Mouse (Mus musculus) cerebellum, adult 2 months (tissue): ENCODE results near the gene Tmem179. TPM values are rescaled to one million over a fixed set of nuclear protein-coding genes. Genes with fewer than 3 reads are reported as not detected.

Experiments
- DNase-seq, 2 experiments: peaks; one replicate each; pipeline ENCODE4 v3.0.0; 2021
- H3K27ac ChIP-seq: fragments of 200-500 bp; 2 replicates; pipeline ENCODE4 v1.5.1; 2012; ENCODE audit warnings: low read length, control low read depth, inconsistent platforms; ENCODE audit not compliant: insufficient read depth
- H3K27me3 ChIP-seq: fragments of 200-500 bp; 2 replicates; pipeline ENCODE4 v1.6.1; 2012; ENCODE audit warnings: inconsistent platforms, mild to moderate bottlenecking, low read length, moderate library complexity; ENCODE audit not compliant: control insufficient read depth, insufficient read depth
- H3K4me1 ChIP-seq: fragments of 200-500 bp; 2 replicates; pipeline ENCODE4 v1.6.1; 2011; ENCODE audit warnings: low read length; ENCODE audit not compliant: control insufficient read depth, insufficient read depth
- H3K4me3 ChIP-seq: fragments of 200-500 bp; replicated peaks from 2 replicates; pipeline ENCODE3; 2011; ENCODE audit warnings: mild to moderate bottlenecking, low read depth, low read length, control low read depth; ENCODE audit not compliant: insufficient read depth
- CTCF ChIP-seq: fragments of 200-500 bp; IDR thresholded peaks from 2 replicates; pipeline ENCODE4 v1.5.1; 2011; ENCODE audit warnings: low read depth, mild to moderate bottlenecking, control low read depth, low read length, moderate library complexity, borderline replicate concordance; ENCODE audit not compliant: insufficient read depth
- POLR2A ChIP-seq: fragments of 200-500 bp; IDR thresholded peaks from 2 replicates; pipeline ENCODE4 v1.6.1; 2011; ENCODE audit warnings: low read length, control low read depth, borderline replicate concordance; ENCODE audit not compliant: insufficient read depth
- WGBS: fragments of 180-500 bp; shearing (Covaris S2); methylation state at CpG from one replicate; pipeline ENCODE4 v1.1.7; 2018; 5-methylcytosine and 5-hydroxymethylcytosine counted together
- polyA plus RNA-seq: library from polyadenylated mRNA; depleted of rRNA; stranded (reverse); fragments of >200 nt; gene quantifications from 2 replicates; pipeline ENCODE4 v1.2.3, GENCODE M21; 2012

Gene Tmem179
- polyA plus RNA-seq, 1 experiment, result 71.0 TPM

- TF ChIP-seq CTCF (no peak), POLR2A (no peak)
- H3K4me3 ChIP-seq, result no peak overlapping the region
- WGBS, result 73% methylated on average over 9 of the region's 9 CpGs
- no peaks in the 10 kb centered on the region for H3K27me3 ChIP-seq
- no peak overlapping the region for H3K27ac ChIP-seq
- H3K4me1 ChIP-seq, result no peaks in the 10 kb centered on the region; the same call in 1 of the 2 replicates
- no peak for DNase-seq
These were observed 40.0 kb upstream of the Tmem179 start for GRCm38 (mm10) chr12:112556531-112557060.

- DNase-seq, result no peak
- H3K27me3 ChIP-seq, result no peaks in the 10 kb centered on the region
- H3K27ac ChIP-seq, result no peak overlapping the region
- no peaks in the 10 kb centered on the region for H3K4me1 ChIP-seq
- no peak for TF ChIP-seq POLR2A
- TF ChIP-seq CTCF, result no peak
- 54% methylated on average over 12 of the region's 12 CpGs for WGBS
- no peak overlapping the region for H3K4me3 ChIP-seq
These were observed 38.4 kb upstream of the Tmem179 start for GRCm38 (mm10) chr12:112554900-112555299.

- H3K27ac ChIP-seq, result no peak overlapping the region
- no peak overlapping the region for H3K4me3 ChIP-seq
- no peak for DNase-seq
- WGBS, result 52% methylated on average over 5 of the region's 5 CpGs
- no peaks in the 10 kb centered on the region for H3K4me1 ChIP-seq
- H3K27me3 ChIP-seq, result no peaks in the 10 kb centered on the region
- TF ChIP-seq CTCF (no peak), POLR2A (no peak)
These were observed 36.0 kb upstream of the Tmem179 start for GRCm38 (mm10) chr12:112552520-112552919.

- Histone ChIP-seq H3K27ac (no peak overlapping the region), H3K4me3 (no peak overlapping the region), H3K4me1 (no peaks in the 10 kb centered on the region), H3K27me3 (no peaks in the 10 kb centered on the region)
- peak; percentile 75 to 91 for DNase-seq
- WGBS, result 7% methylated on average over 13 of the region's 13 CpGs
- TF ChIP-seq POLR2A (no peak), CTCF (peak; percentile 100)
These were observed 35.4 kb upstream of the Tmem179 start for GRCm38 (mm10) chr12:112551861-112552375.

- H3K27me3 ChIP-seq, result no peaks in the 10 kb centered on the region
- H3K4me1 ChIP-seq, result no peaks in the 10 kb centered on the region
- WGBS, result 98% methylated on average over 1 of the region's 1 CpGs
- no peak overlapping the region for H3K4me3 ChIP-seq
- TF ChIP-seq CTCF (no peak), POLR2A (no peak)
- DNase-seq, result no peak
- no peak overlapping the region for H3K27ac ChIP-seq
These were observed 32.7 kb upstream of the Tmem179 start for GRCm38 (mm10) chr12:112549287-112549686.

GRCm38 (mm10) chr12:112546110-112546509 is 29.6 kb upstream of the Tmem179 start:
- H3K27me3 ChIP-seq, result no peaks in the 10 kb centered on the region
- DNase-seq, result no peak
- TF ChIP-seq CTCF (no peak), POLR2A (no peak)
- no peak overlapping the region for H3K27ac ChIP-seq
- H3K4me1 ChIP-seq, result no peaks in the 10 kb centered on the region
- 90% methylated on average over 8 of the region's 8 CpGs for WGBS
- no peak overlapping the region for H3K4me3 ChIP-seq

- no peaks in the 10 kb centered on the region for H3K27me3 ChIP-seq
- no peak overlapping the region for H3K4me3 ChIP-seq
- TF ChIP-seq POLR2A (no peak), CTCF (no peak)
- H3K4me1 ChIP-seq, result no peaks in the 10 kb centered on the region
- DNase-seq, result no peak
- 53% methylated on average over 12 of the region's 12 CpGs for WGBS
- no peak overlapping the region for H3K27ac ChIP-seq
These were observed 28.6 kb upstream of the Tmem179 start for GRCm38 (mm10) chr12:112544946-112545701.

GRCm38 (mm10) chr12:112543941-112544340 is 27.4 kb upstream of the Tmem179 start:
- no peaks in the 10 kb centered on the region for H3K27me3 ChIP-seq
- H3K4me3 ChIP-seq, result no peak overlapping the region
- no peaks in the 10 kb centered on the region for H3K4me1 ChIP-seq
- H3K27ac ChIP-seq, result no peak overlapping the region
- TF ChIP-seq CTCF (no peak), POLR2A (no peak)
- DNase-seq, result no peak
- 82% methylated on average over 9 of the region's 9 CpGs for WGBS
